Mouse (Mus musculus) embryo, embryonic 11.5 days (tissue): Measurements from ENCODE around the gene Lat2.

Experiments used
- DNase-seq: peaks from one replicate; pipeline ENCODE4 v3.0.0-alpha.2; 2012; ENCODE audit warnings: low read depth, low spot score

Lat2 gene

DNA sequence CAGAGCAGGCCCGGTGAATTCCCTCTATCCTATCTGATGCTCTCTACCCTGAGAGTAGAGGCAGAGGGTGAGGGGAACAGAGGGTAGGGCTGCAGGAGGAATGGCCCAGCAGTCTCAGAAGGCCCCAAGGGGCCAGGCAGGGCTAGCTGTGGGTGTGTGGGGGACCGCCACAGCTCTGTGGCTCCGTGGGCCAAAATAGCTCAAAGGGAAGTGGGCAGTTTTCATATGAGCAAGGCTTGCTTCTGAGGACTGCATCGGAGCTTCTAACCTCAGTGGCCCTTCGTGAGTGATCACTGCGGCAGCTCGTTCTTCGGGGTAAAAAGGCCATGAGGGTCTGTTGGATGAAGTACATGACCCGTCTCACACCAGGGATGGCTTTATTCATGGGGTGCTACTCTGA, 1.1 kb downstream of the Lat2 start:
- DNase-seq, result no peak

DNA sequence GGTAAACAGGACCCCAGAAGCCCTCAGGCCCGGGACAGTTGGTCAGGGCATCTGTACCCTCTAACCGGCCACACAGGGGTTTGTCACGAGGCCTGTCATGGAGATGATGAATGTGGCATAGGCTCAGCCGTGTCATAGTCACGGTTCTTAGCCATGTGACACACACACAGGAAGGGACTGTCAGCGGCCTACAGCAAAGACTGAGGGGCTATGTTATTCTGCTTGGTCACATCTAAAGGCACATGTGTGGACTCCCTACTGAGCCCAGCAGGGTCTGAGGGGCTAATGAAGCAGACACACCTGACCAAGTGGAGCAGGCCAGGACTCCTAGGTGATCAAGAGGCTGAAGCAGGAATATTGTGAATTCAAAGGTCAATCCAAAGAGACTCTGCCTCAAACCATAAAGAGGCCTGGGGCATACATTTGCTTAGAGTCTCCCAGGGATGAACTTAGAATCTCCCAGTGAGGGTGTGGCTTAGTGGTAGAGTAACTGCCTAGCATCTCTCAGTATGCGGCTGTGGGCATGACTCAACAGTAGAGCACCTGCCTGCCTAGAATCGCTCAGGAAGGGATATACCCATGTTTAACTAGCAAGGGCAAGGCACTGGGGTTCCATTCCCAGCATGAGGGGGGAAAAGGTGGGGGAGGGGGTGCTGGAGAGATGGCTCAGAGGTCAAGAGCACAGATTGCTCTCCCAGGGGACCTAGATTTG, 2.9 kb downstream of the Lat2 start:
- DNase-seq, result no peak

DNA sequence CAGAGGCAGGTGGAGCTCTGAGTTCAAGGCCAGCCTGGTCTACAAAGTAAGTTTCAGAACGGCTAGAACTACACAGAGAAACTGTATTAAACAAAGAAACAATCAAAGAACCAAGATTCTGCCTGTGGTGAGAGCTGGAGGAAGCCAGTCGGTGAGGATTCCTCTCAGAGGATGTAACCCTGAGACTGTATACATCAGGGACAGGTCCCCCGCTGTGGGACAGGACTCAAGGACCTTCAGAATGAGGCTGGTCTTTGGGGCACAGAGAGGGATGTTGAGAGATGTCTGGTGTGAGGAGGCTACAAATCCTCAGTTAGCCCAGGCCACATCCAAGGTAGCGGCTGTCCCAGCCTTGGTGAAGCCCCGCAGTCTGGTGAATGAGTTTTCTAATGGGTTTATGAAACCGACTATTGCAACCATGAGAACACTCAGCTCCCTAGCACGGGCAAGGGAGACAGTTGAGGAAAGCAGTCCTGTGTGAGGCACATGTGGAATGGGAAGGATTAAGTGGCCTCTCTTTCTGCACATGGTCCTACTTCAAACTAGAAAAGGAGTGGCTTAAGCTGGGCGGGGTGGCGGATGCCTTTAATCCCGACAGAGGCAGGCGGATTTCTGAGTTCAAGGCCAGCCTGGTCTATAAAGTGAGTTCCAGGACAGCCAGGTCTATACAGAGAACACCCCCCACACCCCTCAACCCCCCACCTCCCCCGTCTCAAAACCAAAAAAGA, 4.7 kb downstream of the Lat2 start:
- no peak for DNase-seq

GRCm38 (mm10) chr5:134607121-134607520, 7.7 kb downstream of the Lat2 start:
- no peak for DNase-seq

DNA sequence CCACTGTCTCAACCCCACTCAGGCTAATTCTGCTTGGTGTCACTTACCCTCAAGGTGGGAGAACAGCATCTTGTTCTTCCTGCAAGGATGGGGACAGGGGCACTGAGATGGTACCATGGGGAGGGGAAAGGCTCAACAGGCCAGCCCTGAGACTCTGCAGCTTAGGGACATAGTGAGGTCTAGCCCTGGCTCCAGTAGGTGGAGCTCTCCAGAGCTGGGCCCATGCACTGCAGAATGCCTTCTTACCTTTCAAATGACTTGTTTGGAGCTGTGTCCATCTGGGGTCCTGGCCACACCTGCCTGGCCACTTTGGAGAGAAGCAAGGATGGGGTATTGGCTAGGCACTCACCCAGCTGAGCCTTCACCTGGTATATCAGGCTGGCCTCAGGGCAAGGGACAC, 8.5 kb downstream of the Lat2 start:
- DNase-seq, result no peak

- no peak for DNase-seq
Measured at GRCm38 (mm10) chr5:134604376-134604775, 10.4 kb downstream of the Lat2 start.

- DNase-seq, result no peak
Measured at GRCm38 (mm10) chr5:134597711-134598110, 17.1 kb downstream of the Lat2 start.

GRCm38 (mm10) chr5:134593093-134593492, 21.7 kb downstream of the Lat2 start:
- DNase-seq, result no peak

DNA sequence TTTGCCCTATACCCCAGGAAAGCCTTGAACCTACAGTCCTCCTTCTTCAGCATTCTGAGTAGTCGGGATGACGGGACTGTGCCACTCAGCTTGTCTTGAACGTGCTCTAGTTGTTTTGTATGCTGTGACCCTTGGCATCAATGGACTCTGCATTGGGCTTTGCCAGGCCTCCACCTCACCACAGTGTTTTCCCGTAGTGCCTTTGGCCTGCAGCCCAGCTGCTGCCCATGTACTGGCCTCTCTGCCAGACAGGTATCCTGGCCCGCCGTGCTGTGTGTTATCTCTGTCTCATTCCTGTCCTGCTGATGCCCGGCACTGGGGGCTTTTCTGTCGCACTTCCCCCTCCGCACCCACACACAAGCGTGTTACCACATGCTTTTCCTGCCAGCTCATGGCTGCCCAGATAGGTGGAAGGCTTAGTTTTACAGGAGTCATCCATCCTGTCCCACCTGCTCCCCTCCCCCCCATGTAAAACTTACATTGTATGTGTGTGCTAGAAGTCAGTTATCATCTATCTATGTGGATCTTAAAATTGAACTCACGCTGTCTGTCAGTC, 22.7 kb downstream of the Lat2 start:
- DNase-seq, result no peak

DNA sequence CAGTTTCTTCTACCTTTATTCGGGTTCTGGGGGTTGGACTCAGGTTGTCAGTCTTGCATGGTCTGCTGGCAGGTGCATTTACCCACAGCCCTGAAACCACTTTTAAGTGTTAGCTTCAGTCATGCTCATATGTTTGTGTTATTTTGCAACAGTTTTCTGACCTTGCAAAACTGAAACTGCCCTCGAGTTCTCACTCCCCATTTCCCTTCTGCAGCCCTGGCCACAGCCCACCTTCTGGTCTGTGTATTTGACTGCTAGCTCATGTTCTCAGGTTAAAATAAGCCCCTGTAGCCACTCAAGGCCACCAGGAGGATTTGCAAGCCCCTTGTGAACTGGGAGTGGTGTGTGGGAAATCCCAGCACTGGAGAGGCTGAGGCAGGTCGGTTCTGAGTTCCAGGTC, 24.9 kb downstream of the Lat2 start:
- DNase-seq, result no peak

GRCm38 (mm10) chr5:134584798-134585197, 30.0 kb downstream of the Lat2 start:
- no peak for DNase-seq

DNA sequence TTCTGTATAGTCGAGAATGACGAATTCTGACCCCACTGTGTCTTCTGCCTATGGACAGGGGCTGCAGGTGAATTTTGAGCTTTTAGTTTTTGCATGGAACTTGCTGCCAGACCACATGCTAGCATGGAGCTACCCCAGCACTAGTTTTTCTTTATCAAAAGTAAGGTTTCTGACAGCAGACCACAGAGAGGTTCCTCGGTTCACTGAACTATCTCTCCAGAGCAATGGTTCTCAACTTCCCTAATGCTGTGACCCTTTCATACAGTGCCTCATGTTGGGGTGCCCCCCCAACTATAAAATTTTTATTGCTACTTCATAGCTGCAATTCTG, 31.0 kb downstream of the Lat2 start:
- no peak for DNase-seq

- no peak for DNase-seq
Measured at GRCm38 (mm10) chr5:134583006-134583883, 31.6 kb downstream of the Lat2 start.

DNA sequence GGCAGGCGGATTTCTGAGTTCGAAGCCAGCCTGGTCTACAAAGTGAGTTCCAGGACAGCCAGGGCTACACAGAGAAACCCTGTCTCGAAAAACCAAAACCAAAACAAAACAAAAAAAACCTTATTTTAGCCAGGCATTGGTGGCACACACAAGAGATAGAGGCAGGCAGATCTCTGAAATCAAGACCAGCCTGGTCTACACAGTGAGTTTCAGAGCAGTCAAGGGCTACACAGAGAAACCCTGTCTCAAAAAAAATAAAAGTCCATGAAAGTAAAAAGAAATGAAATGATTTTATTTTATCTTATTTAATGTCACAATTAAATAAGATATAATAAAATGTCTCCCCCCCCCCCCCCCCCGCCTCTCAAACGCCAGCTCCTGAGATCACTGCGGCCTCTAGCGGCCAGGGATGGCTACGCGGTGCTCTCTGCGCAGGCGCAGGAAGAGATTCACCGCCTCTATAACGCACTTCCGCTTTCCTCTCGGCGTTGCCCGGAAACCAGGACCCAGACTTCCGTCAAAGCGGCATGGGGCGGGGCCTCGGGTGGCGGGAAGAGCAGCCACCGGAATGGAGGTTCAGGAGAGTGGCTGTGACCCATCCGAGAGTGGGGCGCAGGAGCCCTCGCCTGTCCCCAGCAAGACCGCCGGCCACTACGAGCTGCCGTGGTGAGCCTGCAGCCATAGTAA, 32.5 kb downstream of the Lat2 start:
- peak; percentile 94 for DNase-seq

- DNase-seq, result no peak
Measured at GRCm38 (mm10) chr5:134581146-134581545, 33.7 kb downstream of the Lat2 start, which contains the start of gene Rfc2. TSS of gene Rfc2 (plus strand) at chr5:134581366.

DNA sequence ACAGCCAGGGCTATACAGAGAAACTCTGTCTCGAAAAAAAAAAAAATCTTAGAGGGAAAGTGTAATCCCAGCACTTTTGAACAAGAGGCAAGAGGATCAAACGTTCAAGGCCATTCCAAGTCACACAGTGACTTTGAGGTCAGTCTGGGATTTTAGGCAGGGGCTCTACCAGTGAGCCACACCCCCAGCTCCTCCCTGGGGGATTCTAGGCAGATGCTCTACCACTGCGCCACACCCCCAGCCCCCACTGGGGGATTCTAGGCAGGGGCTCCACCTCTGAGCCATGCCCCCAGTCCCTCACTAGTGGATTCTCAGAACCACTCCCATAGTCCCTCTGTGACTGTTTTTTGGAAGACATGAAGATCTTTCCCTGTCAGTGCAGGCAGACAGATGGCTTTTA, 35.7 kb downstream of the Lat2 start:
- no peak for DNase-seq

DNA sequence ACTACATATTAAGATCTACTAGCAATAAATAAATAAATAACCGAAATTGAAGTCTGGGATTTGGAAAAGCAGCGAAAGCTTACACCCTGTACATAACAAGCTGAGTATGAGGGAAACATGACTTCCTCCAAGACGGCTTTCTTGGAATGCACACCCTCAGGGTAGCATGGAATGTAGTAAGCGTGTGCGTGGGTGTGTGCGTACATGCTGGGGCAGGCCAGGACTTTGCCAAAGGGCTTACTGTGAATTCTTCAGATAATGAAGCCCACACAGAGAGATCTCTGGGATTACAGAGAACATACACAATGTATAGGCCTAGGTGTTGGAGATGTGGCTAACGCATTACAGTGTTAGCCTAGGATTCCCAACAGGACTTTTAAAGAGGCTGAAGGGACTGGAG, 37.3 kb downstream of the Lat2 start:
- no peak for DNase-seq

DNA sequence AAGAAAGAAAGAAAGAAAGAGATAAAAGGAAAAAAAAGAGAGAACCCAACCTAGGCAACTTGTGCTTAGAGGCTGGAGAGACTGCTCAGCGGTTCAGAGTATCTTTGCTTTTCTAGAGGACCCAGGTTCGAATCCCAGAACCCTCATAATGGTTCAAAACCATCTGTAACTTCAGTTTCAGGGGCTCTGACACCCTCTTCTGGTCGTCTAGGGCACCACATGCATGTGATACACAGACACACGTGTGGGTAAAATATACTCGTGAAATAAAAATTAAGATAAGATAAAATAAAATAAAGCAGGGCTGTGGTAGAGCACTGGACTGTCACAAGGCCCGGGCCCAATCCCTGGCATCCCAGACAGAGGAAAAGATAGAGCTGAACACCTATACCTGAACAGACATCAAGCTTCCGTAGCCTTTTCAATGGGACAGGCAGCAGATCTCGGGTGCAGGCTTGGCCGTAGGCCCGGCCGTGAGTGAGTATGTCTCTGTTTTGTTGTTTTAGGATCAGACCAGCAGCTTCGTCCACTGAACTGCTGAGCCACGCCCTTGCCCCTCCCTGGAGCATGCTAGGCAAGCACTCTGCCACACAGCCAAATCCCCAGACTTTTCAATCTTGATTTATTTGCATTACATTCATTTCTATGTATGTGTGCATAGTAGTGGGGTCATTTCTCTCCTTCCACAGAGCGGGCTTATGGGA, 38.2 kb downstream of the Lat2 start:
- DNase-seq, result no peak

- DNase-seq, result no peak
Measured at GRCm38 (mm10) chr5:134575833-134576232, 39.0 kb downstream of the Lat2 start.

DNA sequence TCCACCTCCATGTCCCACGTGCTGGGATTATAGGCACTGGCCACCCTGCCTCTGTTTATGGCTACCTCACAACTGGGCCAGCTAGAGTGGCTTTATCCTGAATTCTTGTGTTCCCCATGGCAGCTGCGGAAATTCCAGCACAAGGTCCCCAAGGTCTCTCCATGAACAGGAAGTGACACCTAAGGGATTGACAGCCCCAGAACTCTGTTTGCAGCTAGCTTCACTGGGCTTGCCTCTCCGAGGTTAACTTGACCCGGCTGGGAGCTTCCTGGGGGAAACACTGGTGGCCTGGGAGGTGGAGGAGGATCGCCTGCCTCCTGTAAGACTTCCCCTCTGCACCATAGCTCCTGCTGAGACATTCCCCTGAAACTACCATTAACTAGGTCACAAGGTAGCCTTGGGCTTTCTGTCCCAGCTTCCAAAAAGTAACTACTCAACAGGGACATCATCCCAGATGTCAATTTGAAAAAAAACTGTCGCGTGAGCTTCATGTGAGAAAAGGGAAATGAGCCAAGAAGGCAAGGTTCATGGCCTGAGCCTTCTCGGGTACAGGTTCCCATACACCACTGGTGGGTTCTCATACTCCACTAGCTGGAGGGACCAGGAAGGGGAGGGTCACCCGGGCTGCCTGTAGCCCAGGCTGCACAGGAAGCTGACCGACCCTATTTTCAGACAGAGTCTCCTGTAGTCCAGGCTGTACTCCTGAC, 42.2 kb downstream of the Lat2 start:
- no peak for DNase-seq
